Mouse (Mus musculus) hindbrain, embryonic 14.5 days (tissue): ENCODE measurements around the gene Rwdd2a. TPM values are rescaled to one million over a fixed set of nuclear protein-coding genes. Genes with fewer than 3 reads are reported as not detected.

Source experiments
- ATAC-seq: fragments of 200-750 bp; cut with Nextera tagmentation; 2 replicates; pipeline ENCODE4 v1.8.0; 2017; ENCODE audit warnings: moderate number of reproducible peaks, mild to moderate bottlenecking, moderate TSS enrichment, moderate library complexity; ENCODE audit not compliant: low FRiP score
- DNase-seq: peaks from one replicate; pipeline ENCODE4 v3.0.0-alpha.2; 2015; ENCODE audit warnings: low spot score
- H3K27ac ChIP-seq: fragments of 300-500 bp; sonication (generic); 2 replicates; pipeline ENCODE4 v1.5.1; 2014; ENCODE audit warnings: mild to moderate bottlenecking, moderate library complexity
- H3K27me3 ChIP-seq: fragments of 300-500 bp; sonication (generic); 2 replicates; pipeline ENCODE4 v1.6.1; 2014; ENCODE audit warnings: mild to moderate bottlenecking, low read length, mixed read lengths; ENCODE audit not compliant: control insufficient read depth, insufficient read depth
- H3K36me3 ChIP-seq: fragments of 300-500 bp; sonication (generic); replicated peaks from 2 replicates; pipeline ENCODE4 v1.6.1; 2014; ENCODE audit not compliant: control insufficient read depth, insufficient read depth
- H3K4me1 ChIP-seq: fragments of 300-500 bp; sonication (generic); replicated peaks from 2 replicates; pipeline ENCODE4 v1.6.1; 2014; ENCODE audit warnings: antibody characterized with exemption, low read length, mixed read lengths; ENCODE audit not compliant: control insufficient read depth, insufficient read depth
- H3K4me2 ChIP-seq: fragments of 300-500 bp; sonication (generic); replicated peaks from 2 replicates; pipeline ENCODE4 v1.6.1; 2014; ENCODE audit warnings: mild to moderate bottlenecking, moderate library complexity
- H3K4me3 ChIP-seq: fragments of 300-500 bp; sonication (generic); replicated peaks from 2 replicates; pipeline ENCODE4 v1.5.1; 2014; ENCODE audit warnings: mild to moderate bottlenecking, low read length
- H3K9ac ChIP-seq: fragments of 300-500 bp; sonication (generic); 2 replicates; pipeline ENCODE4 v1.6.1; 2014
- H3K9me3 ChIP-seq: fragments of 300-500 bp; sonication (generic); 2 replicates; pipeline ENCODE4 v1.6.1; 2016; ENCODE audit warnings: low read length; ENCODE audit not compliant: control insufficient read depth
- WGBS: fragments of 180-500 bp; shearing (Covaris S2); extraction: QIAGEN DNeasy Blood & Tissue Kit; methylation state at CpG from one replicate; pipeline ENCODE4 v1.1.7; 2014; 5-methylcytosine and 5-hydroxymethylcytosine counted together
- polyA plus RNA-seq: library from polyadenylated mRNA; unstranded; fragments of >200 nt; fragmentation: Nextera tagmentation; extraction: Ambion mirVana; gene quantifications from 2 replicates; pipeline ENCODE4 v1.2.1, GENCODE M21; 2014

The Rwdd2a gene
- 26.6 and 31.7 TPM in 2 replicates for polyA plus RNA-seq

GRCm38 (mm10) chr9:86571540-86572135 lies at the start of gene Rwdd2a, which contains the start of gene Pgm3:
TSS of gene Rwdd2a (plus strand) at chr9:86571991.
TSS of gene Pgm3 (minus strand) at chr9:86571842.
- H3K9ac ChIP-seq, result peak within 1 kb of the TSS; percentile 68
- peak within 1 kb of the TSS; percentile 55 for H3K27ac ChIP-seq
- no peaks in the 10 kb centered on the region for H3K9me3 ChIP-seq
- peaks cover 9% of the 10 kb centered on the region for H3K4me1 ChIP-seq
- peak within 1 kb of the TSS; percentile 78 for H3K4me3 ChIP-seq
- peak; percentile 92 for DNase-seq
- H3K27me3 ChIP-seq, result no peaks in the 10 kb centered on the region
- H3K4me2 ChIP-seq, result peak within 1 kb of the TSS; percentile 99
- peak; percentile 98 for ATAC-seq
- WGBS, result under 1% methylated on average over 56 of the region's 59 CpGs
- peaks cover 28% of the 10 kb centered on the region for H3K36me3 ChIP-seq

- ATAC-seq (no peak), DNase-seq (no peak)
- Histone ChIP-seq H3K9me3 (no peaks in the 10 kb centered on the region), H3K4me3 (no peak overlapping the region), H3K4me1 (no peaks in the 10 kb centered on the region), H3K4me2 (no peak overlapping the region), H3K36me3 (peaks cover 82% of the 10 kb centered on the region), H3K27ac (no peak overlapping the region), H3K9ac (no peak overlapping the region), H3K27me3 (no peaks in the 10 kb centered on the region)
Measured at GRCm38 (mm10) chr9:86522335-86522734, 49.5 kb upstream of the Rwdd2a start.

- H3K27me3 ChIP-seq, result no peaks in the 10 kb centered on the region
- ATAC-seq, result no peak
- peaks cover 80% of the 10 kb centered on the region for H3K36me3 ChIP-seq
- H3K9me3 ChIP-seq, result no peaks in the 10 kb centered on the region
- no peak overlapping the region for H3K9ac ChIP-seq
- no peak overlapping the region for H3K27ac ChIP-seq
- no peak overlapping the region for H3K4me2 ChIP-seq
- 63% methylated on average over 2 of the region's 2 CpGs for WGBS
- H3K4me3 ChIP-seq, result no peak overlapping the region
- DNase-seq, result no peak
- no peaks in the 10 kb centered on the region for H3K4me1 ChIP-seq
Measured at GRCm38 (mm10) chr9:86525600-86525999, 46.2 kb upstream of the Rwdd2a start.

- Histone ChIP-seq H3K4me3 (no peak overlapping the region), H3K36me3 (peaks cover 75% of the 10 kb centered on the region), H3K27me3 (no peaks in the 10 kb centered on the region), H3K9me3 (no peaks in the 10 kb centered on the region), H3K27ac (no peak overlapping the region), H3K9ac (no peak overlapping the region), H3K4me1 (no peaks in the 10 kb centered on the region), H3K4me2 (no peak overlapping the region)
- ATAC-seq (no peak), DNase-seq (no peak)
- 95% methylated on average over 5 of the region's 5 CpGs for WGBS
Measured at GRCm38 (mm10) chr9:86534071-86534470, 37.7 kb upstream of the Rwdd2a start.

GRCm38 (mm10) chr9:86543451-86543850 lies 28.3 kb upstream of the Rwdd2a start:
- Histone ChIP-seq H3K27me3 (no peaks in the 10 kb centered on the region), H3K4me2 (no peak overlapping the region), H3K4me3 (no peak overlapping the region), H3K9ac (no peak overlapping the region), H3K36me3 (peaks cover 75% of the 10 kb centered on the region), H3K9me3 (no peaks in the 10 kb centered on the region), H3K4me1 (no peaks in the 10 kb centered on the region), H3K27ac (no peak overlapping the region)
- WGBS, result 88% methylated on average over 3 of the region's 3 CpGs
- DNase-seq, result no peak
- no peak for ATAC-seq

- Histone ChIP-seq H3K36me3 (peaks cover 85% of the 10 kb centered on the region), H3K4me3 (no peak overlapping the region), H3K27ac (no peak overlapping the region), H3K27me3 (no peaks in the 10 kb centered on the region), H3K4me2 (no peak overlapping the region), H3K9ac (no peak overlapping the region), H3K4me1 (no peaks in the 10 kb centered on the region), H3K9me3 (no peaks in the 10 kb centered on the region)
- no peak for DNase-seq
- 85% methylated on average over 1 of the region's 1 CpGs for WGBS
- no peak for ATAC-seq
Measured at GRCm38 (mm10) chr9:86544559-86544958, 27.2 kb upstream of the Rwdd2a start.

- no peak for ATAC-seq
- peaks cover 89% of the 10 kb centered on the region for H3K36me3 ChIP-seq
- 90% methylated on average over 5 of the region's 5 CpGs for WGBS
Measured at GRCm38 (mm10) chr9:86549637-86550162, 22.1 kb upstream of the Rwdd2a start.

GRCm38 (mm10) chr9:86550717-86551116 lies 21.1 kb upstream of the Rwdd2a start:
- Histone ChIP-seq H3K4me2 (no peak overlapping the region), H3K9ac (no peak overlapping the region), H3K36me3 (peaks cover 88% of the 10 kb centered on the region), H3K4me1 (no peaks in the 10 kb centered on the region), H3K27me3 (no peaks in the 10 kb centered on the region), H3K4me3 (no peak overlapping the region), H3K27ac (no peak overlapping the region), H3K9me3 (no peaks in the 10 kb centered on the region)
- ATAC-seq, result no peak
- WGBS, result 96% methylated on average over 3 of the region's 3 CpGs
- DNase-seq, result no peak

More at GRCm38 (mm10) chr9:86549637-86550162, 22.1 kb upstream of the Rwdd2a start:
- Histone ChIP-seq H3K4me3 (no peak overlapping the region), H3K27ac (no peak overlapping the region), H3K27me3 (no peaks in the 10 kb centered on the region), H3K9ac (no peak overlapping the region), H3K4me1 (no peaks in the 10 kb centered on the region), H3K9me3 (no peaks in the 10 kb centered on the region), H3K4me2 (no peak overlapping the region)
- DNase-seq, result no peak

- peaks cover 91% of the 10 kb centered on the region for H3K36me3 ChIP-seq
- no peak for ATAC-seq
Measured at GRCm38 (mm10) chr9:86553886-86554285, 17.9 kb upstream of the Rwdd2a start.

More at GRCm38 (mm10) chr9:86553886-86554285, 17.9 kb upstream of the Rwdd2a start:
- Histone ChIP-seq H3K27ac (no peak overlapping the region), H3K4me3 (no peak overlapping the region), H3K27me3 (no peaks in the 10 kb centered on the region), H3K9me3 (no peaks in the 10 kb centered on the region), H3K9ac (no peak overlapping the region), H3K4me2 (no peak overlapping the region), H3K4me1 (no peaks in the 10 kb centered on the region)
- 88% methylated on average over 9 of the region's 9 CpGs for WGBS
- DNase-seq, result no peak
